8 mouse cellular contexts compared by ENCODE assay signal in genomic region chr2:180588736-180589122, GRCm38 (mm10). TPM values are rescaled to one million over a fixed set of nuclear protein-coding genes. Genes with fewer than 3 reads are reported as not detected.
DNase-seq lines count a peak whose midpoint lies in the region; ATAC-seq lines count a peak whose summit lies in the region.

No protein-coding gene starts in this region.

- H3K4me2 ChIP-seq in forebrain, embryonic 16.5 days (ENCODE audit: low read length), result peak overlapping the region; percentile 92

- H3K36me3 ChIP-seq in heart, embryonic 10.5 days, result peaks cover 64% of the 10 kb centered on the region
- H3K36me3 ChIP-seq in forebrain, embryonic 16.5 days (ENCODE audit: control insufficient read depth, insufficient read depth), result peaks cover 19% of the 10 kb centered on the region
- peaks cover 72% of the 10 kb centered on the region for H3K36me3 ChIP-seq in megakaryocyte, embryonic 14.5 days (replicated peaks; ENCODE audit: low read length)

- H3K27ac ChIP-seq in heart, embryonic 10.5 days, result peak overlapping the region; percentile 97
- peak overlapping the region; percentile 83 for H3K27ac ChIP-seq in forebrain, embryonic 16.5 days (ENCODE audit: low read length)

- DNase-seq in heart, embryonic 10.5 days (ENCODE audit: low spot score), result no peak
- no peak for DNase-seq in heart, postnatal 36 days
- DNase-seq in ES-CJ7 (ENCODE audit: low read depth, low spot score), result peak; percentile 66
- DNase-seq in layer of hippocampus, postnatal 25 days (ENCODE audit: extremely low spot score in 1 of 2, low spot score in 1 of 2), result no peak
- no peak for DNase-seq in gastrocnemius, postnatal 4 days (ENCODE audit: low spot score in 2 of 2)
- no peak for DNase-seq in cerebellum, postnatal 10 days

- H3K9me3 ChIP-seq in heart, embryonic 10.5 days, result no peaks in the 10 kb centered on the region
- H3K9me3 ChIP-seq in forebrain, embryonic 16.5 days (ENCODE audit: control insufficient read depth, low read length), result no peaks in the 10 kb centered on the region
- H3K9me3 ChIP-seq in megakaryocyte, embryonic 14.5 days, result no peaks in the 10 kb centered on the region

- H3K4me3 ChIP-seq in heart, embryonic 10.5 days, result peak overlapping the region; percentile 95
- peak overlapping the region; percentile 63 for H3K4me3 ChIP-seq in forebrain, embryonic 16.5 days (replicated peaks; ENCODE audit: low read length)
- peak overlapping the region; percentile 92 for H3K4me3 ChIP-seq in megakaryocyte, embryonic 14.5 days (replicated peaks)

- no peak; the same call in 1 of the 2 replicates for ATAC-seq in forebrain, embryonic 16.5 days

- intact Hi-C loops in heart, postnatal 36 days (cut with DNase I), result no loop called here

- peak overlapping the region; percentile 83 for H3K9ac ChIP-seq in forebrain, embryonic 16.5 days (replicated peaks; ENCODE audit: low read depth, low read length)

- no peaks in the 10 kb centered on the region for H3K27me3 ChIP-seq in heart, embryonic 10.5 days (ENCODE audit: insufficient read depth, poor library complexity, severe bottlenecking)
- no peaks in the 10 kb centered on the region for H3K27me3 ChIP-seq in forebrain, embryonic 16.5 days (replicated peaks; ENCODE audit: control insufficient read depth, insufficient read depth, low read length)
- no peaks in the 10 kb centered on the region for H3K27me3 ChIP-seq in megakaryocyte, embryonic 14.5 days (replicated peaks)

- H3K4me1 ChIP-seq in heart, embryonic 10.5 days, result peaks cover 19% of the 10 kb centered on the region
- H3K4me1 ChIP-seq in forebrain, embryonic 16.5 days (replicated peaks; ENCODE audit: control insufficient read depth, insufficient read depth, low read length), result peaks cover 17% of the 10 kb centered on the region
- H3K4me1 ChIP-seq in megakaryocyte, embryonic 14.5 days, result peaks cover 64% of the 10 kb centered on the region

- 46% methylated on average over 6 of the region's 6 CpGs for WGBS in heart, embryonic 10.5 days
- 46% methylated on average over 6 of the region's 6 CpGs for WGBS in forebrain, embryonic 16.5 days

RNA-seq across cellular contexts. Expression of gene Ogfr, which starts 0.3 kb away (rescaled TPM):
- 72.0 and 81.2 TPM in 2 replicates for polyA plus RNA-seq in heart, embryonic 10.5 days (2016; fragmentation: Nextera tagmentation; extraction: Ambion mirVana)
- total RNA-seq in heart, postnatal 36 days (2021), result 10 to 100 TPM; 35.1 to 39.6 TPM
- polyA plus RNA-seq in forebrain, embryonic 16.5 days (2015; fragmentation: Nextera tagmentation; extraction: Ambion mirVana), result 81.8 and 85.5 TPM in 2 replicates
- polyA plus RNA-seq in megakaryocyte, embryonic 14.5 days (2012; ENCODE audit: insufficient read depth, low replicate concordance), result 94.3 and 124 TPM in 2 replicates
- total RNA-seq in layer of hippocampus, postnatal 25 days (2021), result 10 to 100 TPM; 43.2 to 45.6 TPM
- total RNA-seq in gastrocnemius, postnatal 4 days (2021), result 10 to 100 TPM; 46.8 to 52.2 TPM

RNA-seq across cellular contexts. Expression of gene Mrgbp, which starts 7.6 kb away (rescaled TPM):
- polyA plus RNA-seq in heart, embryonic 10.5 days (2016; fragmentation: Nextera tagmentation; extraction: Ambion mirVana), result 25.7 and 32.9 TPM in 2 replicates
- total RNA-seq in heart, postnatal 36 days (2021), result 10 to 100 TPM; 13.1 to 13.7 TPM
- polyA plus RNA-seq in forebrain, embryonic 16.5 days (2015; fragmentation: Nextera tagmentation; extraction: Ambion mirVana), result 49.3 and 50.6 TPM in 2 replicates
- polyA plus RNA-seq in megakaryocyte, embryonic 14.5 days (2012; ENCODE audit: insufficient read depth, low replicate concordance), result 9.1 and 22.4 TPM in 2 replicates
- total RNA-seq in layer of hippocampus, postnatal 25 days (2021), result 10 to 100 TPM; 17.8 to 21.2 TPM
- total RNA-seq in gastrocnemius, postnatal 4 days (2021), result 10 to 100 TPM; 14.1 to 17.3 TPM

RNA-seq across cellular contexts. Expression of gene Col9a3, which starts 8.9 kb away (rescaled TPM):
- 19.7 and 19.9 TPM in 2 replicates for polyA plus RNA-seq in heart, embryonic 10.5 days (2016; fragmentation: Nextera tagmentation; extraction: Ambion mirVana)
- total RNA-seq in heart, postnatal 36 days (2021), result under 1 TPM in 1 of 2 experiments, not detected in 1; 0.47 TPM
- 50.8 and 51.5 TPM in 2 replicates for polyA plus RNA-seq in forebrain, embryonic 16.5 days (2015; fragmentation: Nextera tagmentation; extraction: Ambion mirVana)
- polyA plus RNA-seq in megakaryocyte, embryonic 14.5 days (2012; ENCODE audit: insufficient read depth, low replicate concordance), result 1.9 TPM in 1 of 2 replicates, not detected in the other
- total RNA-seq in layer of hippocampus, postnatal 25 days (2021), result 10 to 100 TPM; 15.5 to 16.0 TPM
- total RNA-seq in gastrocnemius, postnatal 4 days (2021), result 1 to 10 TPM; 2.2 to 2.7 TPM

RNA-seq across cellular contexts. Expression of gene Tcfl5, which starts 53.8 kb away (rescaled TPM):
- 0.06 and 0.20 TPM in 2 replicates for polyA plus RNA-seq in heart, embryonic 10.5 days (2016; fragmentation: Nextera tagmentation; extraction: Ambion mirVana)
- under 1 TPM in 1 of 2 experiments, not detected in 1; 0.25 TPM for total RNA-seq in heart, postnatal 36 days (2021)
- polyA plus RNA-seq in forebrain, embryonic 16.5 days (2015; fragmentation: Nextera tagmentation; extraction: Ambion mirVana), result 0.15 and 0.28 TPM in 2 replicates
- 0.44 TPM in 1 of 2 replicates, not detected in the other for polyA plus RNA-seq in megakaryocyte, embryonic 14.5 days (2012; ENCODE audit: insufficient read depth, low replicate concordance)
- total RNA-seq in layer of hippocampus, postnatal 25 days (2021), result under 1 TPM; 0.42 to 0.49 TPM
- total RNA-seq in gastrocnemius, postnatal 4 days (2021), result 1 to 10 TPM in 1 of 2 experiments, under 1 TPM in 1; 0.93 to 1.3 TPM

Comparison
In these comparisons a context has a peak if more than half of its experiments do, and no peak if none do; other contexts are left out.
1. RNA of gene Col9a3, which starts 8.9 kb away (total RNA-seq): 15.5 to 16.0 TPM in layer of hippocampus, postnatal 25 days; 2.2 to 2.7 TPM in gastrocnemius, postnatal 4 days and 0.47 TPM in heart, postnatal 36 days; every median in the first group is over 4 times any median in the second.
2. Peak in every context shown above with its lines, with median percentiles within 50 percentile points of each other: H3K4me3 ChIP-seq.